16 mouse cellular contexts compared by ENCODE assay signal in genomic region chr10:4618686-4619085, GRCm38 (mm10). TPM values are rescaled to one million over a fixed set of nuclear protein-coding genes. Genes with fewer than 3 reads are reported as not detected.
DNase-seq lines count a peak whose midpoint lies in the region; ATAC-seq and TF ChIP-seq lines count a peak whose summit lies in the region.
"Had no signal": no experiment of that assay in that cellular context is flagged by ENCODE, and none has a peak within 500 bp of the region (broad histone marks: within the 10 kb centered on the region; RNA-seq: fewer than 3 reads in every experiment).

No protein-coding gene starts in this region.

- H3K4me3 ChIP-seq in gastrocnemius, adult 2 months, result peak overlapping the region; percentile 1; the same call in 1 of the 2 replicates
- no peak overlapping the region for H3K4me3 ChIP-seq in liver, embryonic 12.5 days
- H3K4me3 ChIP-seq: hindbrain, embryonic 15.5 days; limb, embryonic 12.5 days; lung, embryonic 15.5 days had no signal

- H3K27ac ChIP-seq in gastrocnemius, adult 2 months, result peak overlapping the region; percentile 61
- H3K27ac ChIP-seq in liver, embryonic 12.5 days, result no peak overlapping the region
- H3K27ac ChIP-seq: hindbrain, embryonic 15.5 days; limb, embryonic 12.5 days; lung, embryonic 15.5 days had no signal

- no peaks in the 10 kb centered on the region for H3K4me1 ChIP-seq in liver, embryonic 12.5 days
- H3K4me1 ChIP-seq: hindbrain, embryonic 15.5 days; lung, embryonic 15.5 days had no signal

- ATAC-seq in liver, embryonic 12.5 days, result no peak
- ATAC-seq: activated CD4-positive, CD25-positive, alpha-beta regulatory T cell, adult 4 months; forebrain, embryonic 14.5 days had no signal

- H3K27me3 ChIP-seq in liver, embryonic 12.5 days (replicated peaks), result no peaks in the 10 kb centered on the region
- H3K27me3 ChIP-seq: hindbrain, embryonic 15.5 days; limb, embryonic 12.5 days; lung, embryonic 15.5 days had no signal

- 62% methylated on average over 5 of the region's 5 CpGs for whole genome bisulfite sequencing in liver, embryonic 12.5 days (ENCODE audit: insufficient replicate concordance)

- intact Hi-C loops in gastrocnemius, adult 2 months (cut with DNase I), result loop anchor here (5.0 kb wide), 1 partner anchor 94 kb away; no protein-coding TSS in a partner anchor

- H3K36me3 ChIP-seq in liver, embryonic 12.5 days, result no peaks in the 10 kb centered on the region
- H3K36me3 ChIP-seq: hindbrain, embryonic 15.5 days; limb, embryonic 12.5 days; lung, embryonic 15.5 days had no signal

- H3K9ac ChIP-seq in liver, embryonic 12.5 days, result no peak overlapping the region
- H3K9ac ChIP-seq: hindbrain, embryonic 15.5 days; limb, embryonic 12.5 days; lung, embryonic 15.5 days had no signal

- no peak overlapping the region for H3K4me2 ChIP-seq in liver, embryonic 12.5 days
- H3K4me2 ChIP-seq: hindbrain, embryonic 15.5 days; limb, embryonic 12.5 days; lung, embryonic 15.5 days; midbrain, embryonic 11.5 days had no signal

- H3K9me3 ChIP-seq in liver, embryonic 12.5 days (replicated peaks), result no peaks in the 10 kb centered on the region
- H3K9me3 ChIP-seq: hindbrain, embryonic 15.5 days; limb, embryonic 12.5 days; lung, embryonic 15.5 days had no signal

- peak; percentile 57 for DNase-seq in gastrocnemius, adult 2 months
- no peak for DNase-seq in gastrocnemius, postnatal 4 days (ENCODE audit: low spot score in 2 of 2)
- peak; percentile 20 for DNase-seq in 3T3-L1 (ENCODE audit: low read depth, low spot score)
- DNase-seq in kidney, adult 11 months, result peak; percentile 71
- DNase-seq in kidney, postnatal 25 days, result peak; percentile 52 to 79
- DNase-seq in cerebellum, adult 11 months, result no peak
- no peak for DNase-seq in spleen, postnatal 14 days (ENCODE audit: low spot score in 2 of 2)
- DNase-seq: heart, postnatal 10 days; thymus, postnatal 14 days had no signal

- no peak for TF ChIP-seq CTCF in gastrocnemius, adult 2 months (IDR thresholded peaks at IDR 0.05)

RNA-seq across cellular contexts. Expression of gene Esr1, which starts 7.3 kb away (rescaled TPM):
- 10 to 100 TPM; 30.6 to 46.5 TPM for total RNA-seq in gastrocnemius, adult 2 months (2021)
- total RNA-seq in gastrocnemius, postnatal 4 days (2021), result 10 to 100 TPM; 25.3 to 32.6 TPM
- polyA plus RNA-seq in liver, embryonic 12.5 days (2016; fragmentation: Nextera tagmentation; extraction: Ambion mirVana), result 0.01 and 0.10 TPM in 2 replicates

Comparison
In these comparisons a context has a peak if more than half of its experiments do, and no peak if none do; other contexts are left out.
1. DNase-seq: peak in gastrocnemius, adult 2 months (single experiment), 3T3-L1 (single experiment), kidney, adult 11 months (single experiment) and kidney, postnatal 25 days (2 of 2); none in gastrocnemius, postnatal 4 days (0 of 2), cerebellum, adult 11 months (single experiment) and spleen, postnatal 14 days (0 of 2).